In the genomic region with DNA sequence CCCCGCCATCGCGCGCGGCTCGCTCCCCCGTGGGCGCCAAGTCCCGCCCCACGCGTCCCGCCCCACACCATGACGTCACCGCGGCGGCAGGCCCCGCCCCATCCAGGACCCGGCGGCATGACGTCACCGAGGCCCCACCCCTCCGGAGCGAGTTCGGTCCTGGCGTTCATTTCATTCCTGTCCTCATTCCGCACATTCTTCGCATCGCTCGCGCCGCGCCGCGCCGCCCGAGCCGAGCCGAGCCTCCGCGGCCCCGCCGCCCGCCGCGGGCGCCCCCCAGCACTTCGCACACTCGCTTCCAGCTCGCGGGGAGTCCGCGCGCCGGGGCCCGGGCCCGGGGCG, we compare ENCODE assay signal across 8 mouse cellular contexts. TPM values are rescaled to one million over a fixed set of nuclear protein-coding genes. Genes with fewer than 3 reads are reported as not detected.
A peak's percentile ranks its signal among the peaks of the same experiment; 100 is the strongest.
DNase-seq lines count a peak whose midpoint lies in the region; ATAC-seq and TF ChIP-seq lines count a peak whose summit lies in the region.

A gene (plus strand): TSS at position 148 of the 342 bp plus-strand sequence.

- in situ Hi-C loops in Patski (cut with MboI; ENCODE audit: low pct_unique_long_range_greater_than_20kb): loop anchor here (5.0 kb wide), 1 partner anchor 212 kb away; no protein-coding TSS in a partner anchor

- H3K4me3 ChIP-seq in hindbrain, embryonic 11.5 days (ENCODE audit: low read depth, low read length): peak within 1 kb of the TSS; percentile 94
- peak within 1 kb of the TSS; percentile 71 for H3K4me3 ChIP-seq in lung, embryonic 16.5 days (ENCODE audit: low read length)

- 0% methylated on average over 20 of the region's 57 CpGs for WGBS in hindbrain, embryonic 11.5 days
- under 1% methylated on average over 42 of the region's 57 CpGs for WGBS in lung, embryonic 16.5 days

- peaks cover 2% of the 10 kb centered on the region; the same call in 1 of the 2 replicates for H3K9me3 ChIP-seq in hindbrain, embryonic 11.5 days (ENCODE audit: control insufficient read depth, low read length)
- H3K9me3 ChIP-seq in lung, embryonic 16.5 days (ENCODE audit: control insufficient read depth, low read length): 0 out of 2 replicates have a peak, but pooled peaks cover 4% of the 10 kb centered on the region

- H3K4me2 ChIP-seq in hindbrain, embryonic 11.5 days (replicated peaks; ENCODE audit: low read depth, low read length): peak within 1 kb of the TSS; percentile 81
- peak within 1 kb of the TSS; percentile 65 for H3K4me2 ChIP-seq in lung, embryonic 16.5 days (ENCODE audit: low read depth, low read length)

- no peaks in the 10 kb centered on the region for H3K36me3 ChIP-seq in hindbrain, embryonic 11.5 days (ENCODE audit: control insufficient read depth, insufficient read depth, low read length)
- no peaks in the 10 kb centered on the region for H3K36me3 ChIP-seq in lung, embryonic 16.5 days (ENCODE audit: control insufficient read depth, insufficient read depth, low read length)

- peaks cover 6% of the 10 kb centered on the region for H3K4me1 ChIP-seq in hindbrain, embryonic 11.5 days (replicated peaks; ENCODE audit: control insufficient read depth, insufficient read depth, low read length)
- H3K4me1 ChIP-seq in lung, embryonic 16.5 days (replicated peaks; ENCODE audit: control insufficient read depth, insufficient read depth, low read length): peaks cover 10% of the 10 kb centered on the region

- peak; percentile 54 for DNase-seq in Patski (ENCODE audit: low read depth, low spot score)
- DNase-seq in cerebellum, adult 9-10 months: peak; percentile 90
- DNase-seq in frontal cortex, postnatal 14 days (ENCODE audit: low spot score in 2 of 2): peak; percentile 82 to 91
- DNase-seq in hindbrain, embryonic 11.5 days (ENCODE audit: low spot score): peak; percentile 95
- DNase-seq in layer of hippocampus, postnatal 14 days (ENCODE audit: low spot score in 2 of 2): peak; percentile 94 to 95
- DNase-seq in retina, embryonic 14.5 days (ENCODE audit: low spot score): peak; percentile 93
- DNase-seq in thymus, postnatal 4 days: peak; percentile 75

- no peak for TF ChIP-seq CTCF in Patski (IDR thresholded peaks at IDR 0.05)

- peak within 1 kb of the TSS; percentile 87 for H3K27ac ChIP-seq in hindbrain, embryonic 11.5 days (ENCODE audit: low read depth, low read length)
- H3K27ac ChIP-seq in lung, embryonic 16.5 days (ENCODE audit: low read length): peak within 1 kb of the TSS; percentile 99

- no peaks in the 10 kb centered on the region for H3K27me3 ChIP-seq in Patski
- no peaks in the 10 kb centered on the region; the same call in 1 of the 2 replicates for H3K27me3 ChIP-seq in hindbrain, embryonic 11.5 days (ENCODE audit: control insufficient read depth, insufficient read depth, low read length)
- H3K27me3 ChIP-seq in lung, embryonic 16.5 days (ENCODE audit: control insufficient read depth, insufficient read depth, low read depth, low read length): no peaks in the 10 kb centered on the region

- CTCF ChIA-PET in Patski (lab: Charles Lee): interaction anchor here (1.0 to 1.4 kb wide), 2 partner anchors 76 to 211 kb away, joined by 3 read pairs; no protein-coding TSS in a partner anchor

- ATAC-seq in Patski: peak; percentile 75
- ATAC-seq in hindbrain, embryonic 11.5 days (ENCODE audit: low FRiP score): peak; percentile 88
- ATAC-seq in lung, embryonic 16.5 days (ENCODE audit: low read depth): peak; percentile 90

- POLR2A ChIA-PET in Patski (lab: Charles Lee): interaction anchor here (0.6 to 2.7 kb wide), 6 partner anchors 11 to 271 kb away, joined by 3 to 7 read pairs (median 4); no protein-coding TSS in a partner anchor

- peak within 1 kb of the TSS; percentile 94 for H3K9ac ChIP-seq in hindbrain, embryonic 11.5 days (ENCODE audit: low read depth, low read length)
- H3K9ac ChIP-seq in lung, embryonic 16.5 days (ENCODE audit: low read length): peak within 1 kb of the TSS; percentile 96

RNA-seq across cellular contexts. Expression of the gene that starts here (rescaled TPM):
- 56.4 TPM for polyA plus RNA-seq in Patski (2021)
- 15.3 and 23.2 TPM in 2 replicates for polyA plus RNA-seq in hindbrain, embryonic 11.5 days (2014; fragmentation: Nextera tagmentation; extraction: Ambion mirVana)
- 10 to 100 TPM; 30.7 to 34.3 TPM for total RNA-seq in layer of hippocampus, postnatal 14 days (2021)
- polyA plus RNA-seq in lung, embryonic 16.5 days (2015; fragmentation: Nextera tagmentation; extraction: Ambion mirVana): 20.1 and 22.5 TPM in 2 replicates

Comparison
In these comparisons a context has a peak if more than half of its experiments do, and no peak if none do; other contexts are left out.
1. Peak in every context shown above with its lines: DNase-seq, ATAC-seq, H3K4me3 ChIP-seq and H3K27ac ChIP-seq.